Comparison of ENCODE assay signal across 28 mouse cellular contexts in the genomic region with DNA sequence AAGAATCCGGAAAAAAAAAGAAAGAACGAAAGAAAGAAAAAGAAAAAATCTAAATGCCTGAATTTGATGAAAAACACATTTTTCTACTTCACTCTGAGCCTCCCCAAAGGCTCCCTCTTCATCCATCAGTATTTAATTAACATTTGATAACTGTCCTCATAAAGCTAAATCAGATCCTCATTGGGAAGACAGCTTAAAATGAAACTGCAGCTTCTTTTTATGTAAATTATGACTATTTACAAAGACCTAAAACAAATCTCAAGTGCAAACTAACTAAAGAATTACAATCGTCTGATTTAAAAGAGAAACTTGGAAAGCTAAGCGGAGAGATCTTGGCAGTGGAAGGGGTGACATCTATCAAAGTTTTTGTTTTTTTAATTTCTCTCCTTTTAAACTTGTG.
DNase-seq lines count a peak whose midpoint lies in the region; ATAC-seq and TF ChIP-seq lines count a peak whose summit lies in the region.
"Had no signal": no experiment of that assay in that cellular context is flagged by ENCODE, and none has a peak within 500 bp of the region (broad histone marks: within the 10 kb centered on the region; RNA-seq: fewer than 3 reads in every experiment).

No protein-coding gene starts in this region.

- no peaks in the 10 kb centered on the region for H3K36me3 ChIP-seq in embryonic facial prominence, embryonic 11.5 days (replicated peaks; ENCODE audit: control insufficient read depth, insufficient read depth, low read depth, low read length)
- no peaks in the 10 kb centered on the region for H3K36me3 ChIP-seq in embryonic facial prominence, embryonic 10.5 days (replicated peaks)
- no peaks in the 10 kb centered on the region for H3K36me3 ChIP-seq in intestine, embryonic 15.5 days
- no peaks in the 10 kb centered on the region for H3K36me3 ChIP-seq in intestine, postnatal 0 days (ENCODE audit: control insufficient read depth, insufficient read depth)
- H3K36me3 ChIP-seq in lung, embryonic 14.5 days (ENCODE audit: insufficient read depth) = no peaks in the 10 kb centered on the region
- no peaks in the 10 kb centered on the region for H3K36me3 ChIP-seq in embryonic facial prominence, embryonic 14.5 days (ENCODE audit: control insufficient read depth, insufficient read depth, low read length)
- H3K36me3 ChIP-seq: heart, embryonic 10.5 days; heart, embryonic 13.5 days had no signal

- no peaks in the 10 kb centered on the region for H3K9me3 ChIP-seq in embryonic facial prominence, embryonic 11.5 days (replicated peaks; ENCODE audit: control insufficient read depth, low read length)
- H3K9me3 ChIP-seq in embryonic facial prominence, embryonic 10.5 days = no peaks in the 10 kb centered on the region
- no peaks in the 10 kb centered on the region for H3K9me3 ChIP-seq in intestine, embryonic 15.5 days
- no peaks in the 10 kb centered on the region for H3K9me3 ChIP-seq in intestine, postnatal 0 days (ENCODE audit: control insufficient read depth)
- no peaks in the 10 kb centered on the region for H3K9me3 ChIP-seq in lung, embryonic 14.5 days (ENCODE audit: low read depth, low read length)
- H3K9me3 ChIP-seq in embryonic facial prominence, embryonic 14.5 days (ENCODE audit: control insufficient read depth, low read length) = no peaks in the 10 kb centered on the region
- H3K9me3 ChIP-seq: forebrain, embryonic 13.5 days; heart, embryonic 10.5 days; heart, embryonic 13.5 days had no signal

- H3K27me3 ChIP-seq in embryonic facial prominence, embryonic 11.5 days (ENCODE audit: control insufficient read depth, insufficient read depth, low read length) = no peaks in the 10 kb centered on the region
- H3K27me3 ChIP-seq in embryonic facial prominence, embryonic 10.5 days (replicated peaks; ENCODE audit: low read depth, poor library complexity, severe bottlenecking) = no peaks in the 10 kb centered on the region
- H3K27me3 ChIP-seq in intestine, embryonic 15.5 days (replicated peaks) = no peaks in the 10 kb centered on the region
- H3K27me3 ChIP-seq in intestine, postnatal 0 days (replicated peaks; ENCODE audit: control insufficient read depth, insufficient read depth, low read length) = no peaks in the 10 kb centered on the region
- H3K27me3 ChIP-seq in lung, embryonic 14.5 days (ENCODE audit: insufficient read depth, low read length) = no peaks in the 10 kb centered on the region
- no peaks in the 10 kb centered on the region for H3K27me3 ChIP-seq in embryonic facial prominence, embryonic 14.5 days (replicated peaks; ENCODE audit: control insufficient read depth, insufficient read depth, low read length)
- H3K27me3 ChIP-seq: forebrain, embryonic 13.5 days; heart, embryonic 13.5 days; Patski had no signal

- no peak for TF ChIP-seq CTCF in intestine, postnatal 0 days (IDR thresholded peaks at IDR 0.05; ENCODE audit: low read depth)
- no peak for TF ChIP-seq CTCF in lung, embryonic 14.5 days (IDR thresholded peaks at IDR 0.05; ENCODE audit: low read depth)

- ATAC-seq in embryonic facial prominence, embryonic 11.5 days (replicated peaks; ENCODE audit: insufficient number of reproducible peaks, low FRiP score, low TSS enrichment, low read depth) = no peak
- no peak for ATAC-seq in intestine, embryonic 15.5 days
- ATAC-seq in intestine, postnatal 0 days = no peak
- ATAC-seq in lung, embryonic 14.5 days (ENCODE audit: insufficient read depth) = no peak
- no peak for ATAC-seq in embryonic facial prominence, embryonic 14.5 days (ENCODE audit: low read depth)
- ATAC-seq: forebrain, embryonic 13.5 days; forebrain, embryonic 16.5 days; hindbrain, postnatal 0 days; inflammation-experienced regulatory T-cells, adult 6 months; Patski had no signal

- H3K4me1 ChIP-seq in embryonic facial prominence, embryonic 11.5 days (ENCODE audit: control insufficient read depth, insufficient read depth, low read length) = no peaks in the 10 kb centered on the region
- no peaks in the 10 kb centered on the region; the same call in 1 of the 2 replicates for H3K4me1 ChIP-seq in embryonic facial prominence, embryonic 10.5 days
- peaks cover 3% of the 10 kb centered on the region; the same call in 1 of the 2 replicates for H3K4me1 ChIP-seq in intestine, embryonic 15.5 days (replicated peaks)
- no peaks in the 10 kb centered on the region for H3K4me1 ChIP-seq in intestine, postnatal 0 days (replicated peaks; ENCODE audit: control insufficient read depth, insufficient read depth, low read length)
- H3K4me1 ChIP-seq in lung, embryonic 14.5 days (ENCODE audit: insufficient read depth) = peaks cover 4% of the 10 kb centered on the region
- H3K4me1 ChIP-seq in embryonic facial prominence, embryonic 14.5 days (ENCODE audit: control insufficient read depth, insufficient read depth, low read length) = 0 out of 2 replicates have a peak, but pooled peaks cover 8% of the 10 kb centered on the region
- H3K4me1 ChIP-seq: forebrain, embryonic 13.5 days; heart, embryonic 10.5 days; heart, embryonic 13.5 days had no signal

- no peak overlapping the region for H3K4me3 ChIP-seq in embryonic facial prominence, embryonic 11.5 days (ENCODE audit: low read depth, low read length)
- no peak overlapping the region for H3K4me3 ChIP-seq in embryonic facial prominence, embryonic 10.5 days
- no peak overlapping the region for H3K4me3 ChIP-seq in intestine, embryonic 15.5 days (replicated peaks)
- H3K4me3 ChIP-seq in intestine, postnatal 0 days (ENCODE audit: low read depth, low read length) = no peak overlapping the region
- no peak overlapping the region for H3K4me3 ChIP-seq in lung, embryonic 14.5 days (ENCODE audit: low read depth, low read length)
- no peak overlapping the region for H3K4me3 ChIP-seq in embryonic facial prominence, embryonic 14.5 days (ENCODE audit: low read depth, low read length)
- H3K4me3 ChIP-seq: erythroblast, embryonic 14.5 days; forebrain, embryonic 13.5 days; heart, adult 2 months; heart, embryonic 10.5 days; heart, embryonic 13.5 days had no signal

- H3K27ac ChIP-seq in embryonic facial prominence, embryonic 11.5 days (replicated peaks; ENCODE audit: low read depth, low read length) = no peak overlapping the region
- H3K27ac ChIP-seq in embryonic facial prominence, embryonic 10.5 days (replicated peaks) = no peak overlapping the region
- H3K27ac ChIP-seq in intestine, embryonic 15.5 days = no peak overlapping the region
- no peak overlapping the region for H3K27ac ChIP-seq in intestine, postnatal 0 days (ENCODE audit: low read depth, low read length)
- peak overlapping the region; percentile 36 for H3K27ac ChIP-seq in lung, embryonic 14.5 days (ENCODE audit: low read depth)
- H3K27ac ChIP-seq in embryonic facial prominence, embryonic 14.5 days (replicated peaks; ENCODE audit: low read depth, low read length) = peak overlapping the region; percentile 0
- H3K27ac ChIP-seq: forebrain, embryonic 13.5 days; heart, adult 2 months; heart, embryonic 10.5 days; heart, embryonic 13.5 days; hindbrain, embryonic 14.5 days; hindbrain, postnatal 0 days had no signal

- no peak overlapping the region for H3K9ac ChIP-seq in embryonic facial prominence, embryonic 11.5 days (replicated peaks; ENCODE audit: low read length)
- no peak overlapping the region for H3K9ac ChIP-seq in intestine, embryonic 15.5 days
- no peak overlapping the region for H3K9ac ChIP-seq in intestine, postnatal 0 days (ENCODE audit: low read depth, low read length)
- H3K9ac ChIP-seq in lung, embryonic 14.5 days = no peak overlapping the region
- no peak overlapping the region for H3K9ac ChIP-seq in embryonic facial prominence, embryonic 14.5 days (ENCODE audit: low read depth, low read length)
- H3K9ac ChIP-seq: forebrain, embryonic 13.5 days; heart, embryonic 13.5 days; hindbrain, embryonic 14.5 days had no signal

- peak; percentile 12 for DNase-seq in embryonic facial prominence, embryonic 11.5 days (ENCODE audit: low spot score)
- DNase-seq in embryonic facial prominence, embryonic 10.5 days (ENCODE audit: low spot score) = no peak
- DNase-seq in lung, embryonic 14.5 days = peak; percentile 62
- DNase-seq in lung, postnatal 36 days = no peak
- DNase-seq in embryonic facial prominence, embryonic 14.5 days (ENCODE audit: low spot score) = peak; percentile 14
- DNase-seq in right cerebral cortex, postnatal 36 days (ENCODE audit: low spot score in 2 of 2) = no peak
- DNase-seq: adrenal gland, postnatal 10 days; adrenal gland, postnatal 36 days; cerebellum, adult 11 months; cerebellum, adult 2 months; cerebellum, adult 9-11 months; cerebellum, postnatal 25 days; gastrocnemius, postnatal 10 days; gastrocnemius, postnatal 36 days; heart, adult 2 months; heart, postnatal 14 days; heart, postnatal 4 days had no signal

- H3K4me2 ChIP-seq in embryonic facial prominence, embryonic 11.5 days (ENCODE audit: low read depth, low read length) = no peak overlapping the region
- H3K4me2 ChIP-seq in intestine, embryonic 15.5 days (replicated peaks) = 0 out of 2 replicates have a peak overlapping the region, but pooled peaks have one; percentile 1
- H3K4me2 ChIP-seq in intestine, postnatal 0 days (replicated peaks; ENCODE audit: low read depth) = no peak overlapping the region
- H3K4me2 ChIP-seq in lung, embryonic 14.5 days = no peak overlapping the region
- H3K4me2 ChIP-seq in embryonic facial prominence, embryonic 14.5 days (ENCODE audit: low read depth, low read length) = no peak overlapping the region
- H3K4me2 ChIP-seq: forebrain, embryonic 13.5 days; heart, embryonic 13.5 days; hindbrain, embryonic 14.5 days had no signal

- WGBS in embryonic facial prominence, embryonic 11.5 days = 58% methylated on average over 4 of the region's 4 CpGs
- WGBS in embryonic facial prominence, embryonic 10.5 days = 65% methylated on average over 4 of the region's 4 CpGs
- WGBS in intestine, embryonic 15.5 days = 41% methylated on average over 4 of the region's 4 CpGs
- WGBS in intestine, postnatal 0 days = 54% methylated on average over 4 of the region's 4 CpGs
- WGBS in lung, embryonic 14.5 days = 30% methylated on average over 4 of the region's 4 CpGs
- whole genome bisulfite sequencing in embryonic facial prominence, embryonic 14.5 days = 34% methylated on average over 4 of the region's 4 CpGs

Comparison
In these comparisons a context has a peak if more than half of its experiments do, and no peak if none do; other contexts are left out.
1. DNase-seq: peak in embryonic facial prominence, embryonic 11.5 days (single experiment), lung, embryonic 14.5 days (single experiment) and embryonic facial prominence, embryonic 14.5 days (single experiment); none in embryonic facial prominence, embryonic 10.5 days (single experiment), lung, postnatal 36 days (single experiment) and right cerebral cortex, postnatal 36 days (0 of 2).
2. H3K27ac ChIP-seq: peak in lung, embryonic 14.5 days (single experiment) and embryonic facial prominence, embryonic 14.5 days (single experiment); none in embryonic facial prominence, embryonic 11.5 days (single experiment), embryonic facial prominence, embryonic 10.5 days (single experiment), intestine, embryonic 15.5 days (single experiment) and intestine, postnatal 0 days (single experiment).